Mouse (Mus musculus) liver, embryonic 14.5 days (tissue): ENCODE results near the gene Gm34302.

Source experiments
- CTCF ChIP-seq: IDR thresholded peaks from 2 replicates; pipeline ENCODE4 v1.5.1; 2016; ENCODE audit warnings: antibody characterized with exemption, low read depth, control low read depth
- EP300 ChIP-seq: IDR thresholded peaks from 2 replicates; pipeline ENCODE4 v1.6.1; 2016; ENCODE audit warnings: antibody characterized with exemption, low read depth

DNA sequence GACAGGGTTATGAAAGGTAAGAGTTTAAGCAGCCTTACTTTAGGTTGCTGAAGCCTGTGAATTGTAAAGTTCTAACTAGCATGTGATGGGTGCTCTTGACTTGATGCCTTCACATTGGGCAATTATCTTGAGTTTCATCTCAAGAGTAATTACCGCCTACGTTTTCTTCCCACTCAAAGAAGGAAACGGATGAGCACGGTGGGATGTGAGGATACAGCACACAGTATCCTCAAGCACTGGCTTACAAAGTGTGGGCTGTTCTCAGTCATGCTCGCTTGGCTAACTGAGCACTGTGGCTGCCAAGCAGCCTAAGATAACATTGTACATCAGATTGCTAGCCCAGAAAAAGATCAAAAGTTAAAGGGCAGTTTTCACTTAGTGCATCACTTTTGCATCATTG is 20.8 kb upstream of the Gm34302 start:
- TF ChIP-seq CTCF = no peak
- no peak for TF ChIP-seq EP300
